Mouse (Mus musculus) forebrain, embryonic 16.5 days (tissue): Measurements from ENCODE around the gene Wnt9a. TPM values are rescaled to one million over a fixed set of nuclear protein-coding genes. Genes with fewer than 3 reads are reported as not detected.
"Not testable (repeated sequence)": the region's sequence is repeated elsewhere in the genome, so short reads cannot be mapped to it uniquely, and the experiment has no call there.

Experiments
- ATAC-seq: fragments of 200-750 bp; cut with Nextera tagmentation; 2 replicates; pipeline ENCODE4 v1.8.0; 2017; ENCODE audit warnings: mild to moderate bottlenecking, moderate library complexity
- H3K27ac ChIP-seq: fragments of 300-500 bp; sonication (generic); 2 replicates; pipeline ENCODE4 v1.5.1; 2014; ENCODE audit warnings: low read length, control low read depth
- H3K27me3 ChIP-seq: fragments of 300-500 bp; sonication (generic); replicated peaks from 2 replicates; pipeline ENCODE4 v1.6.1; 2014; ENCODE audit warnings: low read length; ENCODE audit not compliant: control insufficient read depth, insufficient read depth
- H3K36me3 ChIP-seq: fragments of 300-500 bp; sonication (generic); 2 replicates; pipeline ENCODE4 v1.6.1; 2014; ENCODE audit not compliant: control insufficient read depth, insufficient read depth
- H3K4me1 ChIP-seq: fragments of 300-500 bp; sonication (generic); replicated peaks from 2 replicates; pipeline ENCODE4 v1.6.1; 2014; ENCODE audit warnings: low read length; ENCODE audit not compliant: control insufficient read depth, insufficient read depth
- H3K4me2 ChIP-seq: fragments of 300-500 bp; sonication (generic); 2 replicates; pipeline ENCODE4 v1.6.1; 2014; ENCODE audit warnings: mild to moderate bottlenecking, low read length, control low read depth
- H3K4me3 ChIP-seq: fragments of 300-500 bp; sonication (generic); replicated peaks from 2 replicates; pipeline ENCODE4 v1.5.1; 2014; ENCODE audit warnings: mild to moderate bottlenecking, low read length, control low read depth
- H3K9ac ChIP-seq: fragments of 300-500 bp; sonication (generic); replicated peaks from 2 replicates; pipeline ENCODE4 v1.6.1; 2014; ENCODE audit warnings: low read depth, low read length, control low read depth
- H3K9me3 ChIP-seq: fragments of 300-500 bp; sonication (generic); 2 replicates; pipeline ENCODE4 v1.6.1; 2016; ENCODE audit warnings: low read length; ENCODE audit not compliant: control insufficient read depth
- WGBS: fragments of 180-500 bp; shearing (Covaris S2); extraction: QIAGEN DNeasy Blood & Tissue Kit; methylation state at CpG from one replicate; pipeline ENCODE4 v1.1.7; 2014; 5-methylcytosine and 5-hydroxymethylcytosine counted together
- microRNA-seq: library from miRNA; unstranded; fragments of <30 nt; microRNA quantifications from one replicate; pipeline ENCODE4, GENCODE M21; 2017
- polyA plus RNA-seq: library from polyadenylated mRNA; unstranded; fragments of >200 nt; fragmentation: Nextera tagmentation; extraction: Ambion mirVana; gene quantifications from 2 replicates; pipeline ENCODE4 v1.2.1, GENCODE M21; 2015

Wnt9a gene
- polyA plus RNA-seq, 1 experiment from 2014 or later = 1.5 TPM

DNA sequence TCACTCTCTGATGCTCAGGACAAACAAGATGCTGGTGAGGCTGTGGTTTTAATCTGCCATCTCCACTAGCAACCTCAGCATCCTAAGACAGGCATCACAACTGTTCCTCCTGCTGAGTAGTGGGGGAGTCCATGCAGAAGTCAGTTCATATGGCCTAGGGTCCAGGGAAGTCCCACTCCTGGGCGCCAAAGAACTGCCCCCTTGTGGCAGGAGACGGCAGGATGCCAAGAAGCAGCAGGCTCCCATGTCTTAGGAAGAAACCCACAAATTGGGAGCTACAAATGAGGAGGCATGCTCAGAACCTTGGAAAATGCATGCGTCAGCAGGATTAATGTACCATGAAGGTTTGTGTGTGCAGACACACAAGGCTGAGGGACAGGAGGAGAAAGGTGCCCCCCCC lies 59.9 kb downstream of the Wnt9a start:
- ATAC-seq = no peak
- H3K4me3 ChIP-seq = no peak overlapping the region
- WGBS = 17% methylated on average over 3 of the region's 3 CpGs

DNA sequence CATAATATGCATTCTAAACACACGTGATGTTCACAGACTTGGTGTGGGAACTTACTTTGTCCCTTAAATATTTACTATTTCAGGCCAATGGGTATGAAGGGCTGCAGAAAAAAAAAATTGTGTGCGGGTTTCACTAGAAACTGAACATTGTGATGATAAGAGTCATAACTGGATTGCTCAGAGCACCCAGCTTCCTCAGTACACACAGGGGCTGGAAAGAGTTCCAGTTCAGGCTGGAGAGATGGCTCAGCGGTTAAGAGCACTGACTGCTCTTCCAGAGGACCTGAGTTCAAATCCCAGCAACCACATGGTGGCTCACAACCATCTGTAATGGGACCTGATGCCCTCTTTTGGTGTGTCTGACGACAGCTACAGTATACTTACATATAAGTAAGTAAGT lies 61.2 kb downstream of the Wnt9a start:
- not testable (repeated sequence) for H3K4me2 ChIP-seq, H3K9me3 ChIP-seq, H3K4me1 ChIP-seq, ATAC-seq, H3K9ac ChIP-seq, H3K27me3 ChIP-seq, H3K36me3 ChIP-seq, H3K4me3 ChIP-seq, H3K27ac ChIP-seq
- WGBS = 89% methylated on average over 4 of the region's 4 CpGs

More for the DNA sequence above, 59.9 kb downstream of the Wnt9a start:
- Histone ChIP-seq H3K27ac (no peak overlapping the region), H3K9me3 (no peaks in the 10 kb centered on the region), H3K27me3 (no peaks in the 10 kb centered on the region), H3K4me2 (no peak overlapping the region), H3K9ac (no peak overlapping the region), H3K4me1 (peaks cover 9% of the 10 kb centered on the region), H3K36me3 (no peaks in the 10 kb centered on the region)

DNA sequence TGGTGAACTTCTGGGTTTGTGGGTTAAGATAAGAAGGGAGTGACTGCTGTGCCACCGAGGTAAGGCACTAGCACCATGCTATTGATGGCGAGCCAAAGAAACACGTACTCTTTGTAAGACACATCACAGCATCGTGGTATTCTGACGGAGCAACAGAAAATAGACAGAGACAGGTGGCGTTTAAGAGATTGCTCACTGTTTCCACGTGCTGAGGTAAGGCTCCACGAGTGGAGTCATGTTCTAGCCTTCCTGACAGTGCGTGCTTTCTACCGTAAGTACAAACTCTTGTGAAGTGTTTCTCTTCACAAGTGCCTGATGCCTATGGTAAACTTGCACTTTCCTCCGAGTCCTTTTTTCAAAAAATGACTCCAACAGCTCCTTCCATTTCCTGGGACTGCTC lies 63.1 kb downstream of the Wnt9a start:
- H3K4me1 ChIP-seq = peaks cover 9% of the 10 kb centered on the region
- no peak overlapping the region for H3K4me2 ChIP-seq
- H3K9me3 ChIP-seq = no peaks in the 10 kb centered on the region
- H3K27me3 ChIP-seq = no peaks in the 10 kb centered on the region
- H3K36me3 ChIP-seq = no peaks in the 10 kb centered on the region
- no peak overlapping the region for H3K27ac ChIP-seq
- no peak overlapping the region for H3K4me3 ChIP-seq
- WGBS = 76% methylated on average over 11 of the region's 11 CpGs
- no peak overlapping the region for H3K9ac ChIP-seq
- no peak for ATAC-seq

DNA sequence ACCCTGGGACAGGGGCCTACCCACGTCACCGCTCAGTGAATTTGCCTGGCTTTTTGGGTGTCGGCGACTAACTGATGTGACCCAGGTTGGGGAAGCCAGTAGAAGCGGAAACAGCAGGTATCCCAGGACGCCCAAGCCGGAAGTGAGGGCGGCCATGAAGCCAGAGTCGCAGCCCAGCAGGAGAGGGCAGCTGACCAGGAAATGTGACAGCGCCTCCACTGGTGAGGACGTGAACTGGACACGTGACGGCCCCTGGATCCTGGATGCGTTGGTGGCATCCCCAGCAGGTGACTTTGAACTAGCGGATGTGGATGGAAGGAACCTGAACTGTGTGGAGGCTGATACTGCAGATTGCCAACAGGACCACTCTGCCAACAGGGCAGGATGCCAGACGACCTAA lies 68.7 kb downstream of the Wnt9a start, which contains the start of gene Prss38:
Gene Prss38 (minus strand): TSS at position 183 of the 400 bp plus-strand sequence.
- Histone ChIP-seq H3K27ac (no peak within 1 kb of the TSS), H3K4me2 (no peak within 1 kb of the TSS), H3K9ac (no peak within 1 kb of the TSS), H3K9me3 (no peaks in the 10 kb centered on the region), H3K27me3 (no peaks in the 10 kb centered on the region), H3K4me3 (no peak within 1 kb of the TSS), H3K36me3 (no peaks in the 10 kb centered on the region), H3K4me1 (no peaks in the 10 kb centered on the region)
- no peak for ATAC-seq
- WGBS = 74% methylated on average over 16 of the region's 16 CpGs

- no peak overlapping the region for H3K27ac ChIP-seq
- ATAC-seq = no peak
- no peak overlapping the region for H3K4me2 ChIP-seq
- no peaks in the 10 kb centered on the region for H3K4me1 ChIP-seq
- no peaks in the 10 kb centered on the region for H3K27me3 ChIP-seq
- H3K36me3 ChIP-seq = no peaks in the 10 kb centered on the region
- no peaks in the 10 kb centered on the region for H3K9me3 ChIP-seq
- H3K9ac ChIP-seq = no peak overlapping the region
- no peak overlapping the region for H3K4me3 ChIP-seq
- WGBS = 89% methylated on average over 3 of the region's 3 CpGs
Observed at GRCm38 (mm10) chr11:59377999-59378398, 71.3 kb downstream of the Wnt9a start.

DNA sequence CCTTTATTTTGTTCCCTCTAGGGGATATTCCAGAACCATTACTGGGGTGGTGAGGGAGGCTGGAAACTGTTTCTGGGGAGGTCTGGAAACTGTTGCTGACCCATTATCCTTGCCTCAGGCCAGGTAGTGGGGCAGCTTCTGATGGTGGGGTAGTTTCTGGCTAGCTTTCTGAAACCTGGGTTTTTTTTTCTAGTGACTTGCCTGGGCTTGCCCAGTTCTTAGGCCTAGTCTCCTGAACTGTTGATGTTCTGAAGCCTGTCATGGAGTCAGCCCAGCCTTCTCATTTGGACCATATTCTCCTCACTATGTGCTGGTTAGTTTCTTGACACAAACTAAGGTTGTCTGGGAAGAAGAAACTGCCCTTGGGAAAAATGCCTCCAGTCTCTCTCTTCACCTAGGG lies 72.8 kb downstream of the Wnt9a start:
- H3K27me3 ChIP-seq = no peaks in the 10 kb centered on the region
- H3K4me2 ChIP-seq = no peak overlapping the region
- no peak overlapping the region for H3K4me3 ChIP-seq
- H3K9me3 ChIP-seq = no peaks in the 10 kb centered on the region
- H3K27ac ChIP-seq = no peak overlapping the region
- H3K4me1 ChIP-seq = no peaks in the 10 kb centered on the region
- H3K36me3 ChIP-seq = no peaks in the 10 kb centered on the region
- no peak overlapping the region for H3K9ac ChIP-seq
- no peak for ATAC-seq

Small RNAs within 50 kb of the gene (microRNA-seq; reads per million reads assigned to microRNA genes)
- gene Gm24756 = not detected

Other genes starting within 250 kb of the Wnt9a start
- 0.11 and 0.25 TPM in 2 replicates for gene Obscn, start 170.5 kb upstream of the Wnt9a start, polyA plus RNA-seq
- 7.9 and 8.0 TPM in 2 replicates for gene Iba57, start 143.2 kb upstream of the Wnt9a start, polyA plus RNA-seq
- 0.11 and 0.30 TPM in 2 replicates for gene Gjc2, start 123.7 kb upstream of the Wnt9a start, polyA plus RNA-seq
- gene Guk1, start 114.7 kb upstream of the Wnt9a start, polyA plus RNA-seq = 181 and 201 TPM in 2 replicates
- 87.6 and 95.9 TPM in 2 replicates for gene Mrpl55, start 104.4 kb upstream of the Wnt9a start, polyA plus RNA-seq
- gene 2310033P09Rik, start 98.6 kb upstream of the Wnt9a start, polyA plus RNA-seq = 21.7 and 27.3 TPM in 2 replicates
- 645 and 666 TPM in 2 replicates for gene Arf1, start 78.7 kb upstream of the Wnt9a start, polyA plus RNA-seq
- gene Wnt3a, start 16.2 kb upstream of the Wnt9a start, polyA plus RNA-seq = 0.35 and 0.73 TPM in 2 replicates
- not detected in 2 replicates for gene Prss38, start 68.7 kb downstream of the Wnt9a start, polyA plus RNA-seq
- 11.8 and 14.1 TPM in 2 replicates for gene Jmjd4, start 143.1 kb downstream of the Wnt9a start, polyA plus RNA-seq
- 418 and 445 TPM in 2 replicates for gene Snap47, start 144.3 kb downstream of the Wnt9a start, polyA plus RNA-seq
- gene Zfp867, start 165.5 kb downstream of the Wnt9a start, polyA plus RNA-seq = 15.3 and 17.6 TPM in 2 replicates
- 16.6 and 16.8 TPM in 2 replicates for gene Zkscan17, start 219.8 kb downstream of the Wnt9a start, polyA plus RNA-seq
- 0.11 and 0.77 TPM in 2 replicates for gene Nlrp3, start 234.6 kb downstream of the Wnt9a start, polyA plus RNA-seq